Mouse (Mus musculus): Measurements from ENCODE around the gene Pjvk.

Gene Pjvk

GRCm38 (mm10) chr2:76667200-76667599 lies 18.9 kb downstream of the Pjvk start:
- DNase-seq (ENCODE audit: low spot score), result no peak

- DNase-seq (ENCODE audit: low spot score), result no peak
Measured at GRCm38 (mm10) chr2:76671641-76672040, 23.4 kb downstream of the Pjvk start.

- no peak for DNase-seq (ENCODE audit: low spot score)
Measured at GRCm38 (mm10) chr2:76672134-76672745, 24.0 kb downstream of the Pjvk start.

DNA sequence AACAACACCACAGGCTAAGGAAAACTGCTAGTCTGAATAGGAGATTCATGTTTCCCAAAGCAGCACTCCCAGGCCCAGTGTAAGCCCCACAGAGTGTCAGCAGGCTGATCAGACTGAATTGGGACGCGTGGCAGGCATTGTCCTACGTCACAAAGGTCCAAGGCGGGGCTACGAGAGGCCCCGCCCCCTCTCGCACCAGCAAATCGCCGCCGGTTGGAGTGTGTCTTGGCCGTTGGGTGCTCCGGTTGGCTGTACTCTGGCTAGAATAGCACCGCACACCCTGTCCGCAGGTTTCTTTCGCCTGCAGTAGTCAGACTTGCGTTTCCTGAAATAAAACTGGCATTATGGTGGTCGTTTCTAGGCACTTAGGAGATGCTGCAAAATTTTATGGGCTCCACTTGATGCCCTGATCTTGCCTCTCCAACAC lies 24.7 kb downstream of the Pjvk start, which contains the start of gene Fkbp7:
Gene Fkbp7, minus strand, starts transcription at position 151 of the 427 bp plus-strand sequence.
- DNase-seq (ENCODE audit: low spot score), result peak; percentile 87

DNA sequence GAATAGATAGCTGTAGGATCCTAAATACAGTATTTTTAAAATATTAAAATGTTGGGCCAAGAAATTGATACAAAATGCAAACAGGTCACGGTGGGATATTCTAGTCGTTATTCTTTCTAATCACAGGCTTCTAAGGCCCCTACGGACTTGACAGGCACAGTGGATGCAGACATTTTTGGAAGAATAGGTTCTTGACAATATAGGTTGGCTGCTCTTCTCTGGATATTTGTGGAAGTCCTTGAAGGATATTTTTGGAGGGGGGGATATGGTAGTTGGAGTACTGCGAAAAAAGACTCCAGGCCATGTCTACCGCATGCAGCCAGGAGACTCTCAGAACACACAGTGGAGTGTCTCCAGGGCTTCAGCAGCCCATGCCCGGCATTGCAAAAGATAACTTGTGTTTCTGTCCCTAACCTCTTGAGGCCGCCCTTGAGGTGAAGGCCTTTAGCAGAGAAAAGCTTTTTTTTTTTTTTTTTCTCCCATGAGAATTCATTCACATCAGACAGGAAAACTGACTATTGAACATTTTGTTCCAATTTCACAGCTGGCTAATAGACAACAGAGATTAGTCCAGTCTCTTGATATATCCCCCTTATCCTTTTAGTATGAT lies 25.3 kb downstream of the Pjvk start:
- peak; percentile 65 for DNase-seq (ENCODE audit: low spot score)

DNA sequence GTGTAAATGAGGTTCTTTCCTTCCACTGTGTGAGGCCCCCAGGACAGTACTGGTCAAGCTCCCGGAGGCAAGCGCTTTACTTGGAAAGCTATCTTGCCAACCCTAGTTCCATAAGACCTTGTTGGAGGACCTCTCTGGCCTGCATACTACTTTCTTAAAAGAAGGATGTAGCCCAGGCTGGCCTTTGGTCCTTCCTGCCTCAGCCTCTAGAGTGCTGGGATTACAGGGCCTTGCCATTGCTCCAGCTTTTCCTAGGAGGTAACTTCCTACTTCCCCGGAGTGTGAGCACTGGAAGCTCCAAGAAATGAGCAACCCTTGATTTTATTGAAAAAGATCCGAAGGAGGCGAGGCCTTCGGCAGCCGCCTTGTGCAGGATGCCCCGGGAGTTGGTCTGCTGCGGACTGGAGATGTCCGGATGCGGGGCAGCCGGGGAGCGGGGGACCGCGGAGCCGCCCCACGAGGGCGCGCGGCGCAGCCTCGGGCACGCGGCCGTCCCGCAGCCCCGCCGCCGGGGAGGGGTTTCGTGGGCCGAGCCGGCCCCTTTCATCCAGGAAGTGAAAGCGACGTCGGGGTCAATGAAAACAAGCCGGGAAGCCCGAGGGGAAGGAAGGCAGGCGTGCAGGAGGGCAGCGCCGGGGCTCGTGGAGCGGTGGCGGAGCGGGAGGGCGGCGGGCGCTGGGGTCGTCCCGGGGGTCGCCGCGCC lies 26.6 kb downstream of the Pjvk start, which contains the start of gene Plekha3:
Gene Plekha3, plus strand, starts transcription at position 557 of the 703 bp plus-strand sequence.
- peak; percentile 84 for DNase-seq (ENCODE audit: low spot score)

- no peak for DNase-seq (ENCODE audit: low spot score)
Measured at GRCm38 (mm10) chr2:76675451-76675850, 27.2 kb downstream of the Pjvk start.

DNA sequence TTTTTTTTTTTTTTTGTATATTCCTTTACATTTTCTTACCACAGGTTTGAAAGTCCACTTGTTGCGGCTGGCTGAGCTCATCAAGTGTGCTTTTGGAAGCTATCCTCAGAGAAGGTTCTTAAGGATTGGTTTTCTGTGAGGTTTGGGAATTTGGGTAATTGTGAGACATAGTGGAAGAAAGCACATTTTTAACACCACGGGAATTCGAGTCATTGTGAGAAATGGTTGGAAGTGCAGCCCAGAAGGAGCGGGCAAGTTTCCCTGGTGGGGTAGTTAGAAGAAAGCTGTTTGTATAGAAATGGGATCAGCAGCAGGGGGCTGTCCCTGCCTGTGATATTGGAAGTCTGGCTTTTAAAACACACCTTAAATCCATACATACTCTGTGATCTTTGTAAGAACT lies 27.7 kb downstream of the Pjvk start:
- no peak for DNase-seq (ENCODE audit: low spot score)

GRCm38 (mm10) chr2:76676401-76677226 lies 28.3 kb downstream of the Pjvk start:
- DNase-seq (ENCODE audit: low spot score), result no peak

GRCm38 (mm10) chr2:76682301-76682700 lies 34.0 kb downstream of the Pjvk start:
- no peak for DNase-seq (ENCODE audit: low spot score)

GRCm38 (mm10) chr2:76686986-76687385 lies 38.7 kb downstream of the Pjvk start:
- no peak for DNase-seq (ENCODE audit: low spot score)

DNA sequence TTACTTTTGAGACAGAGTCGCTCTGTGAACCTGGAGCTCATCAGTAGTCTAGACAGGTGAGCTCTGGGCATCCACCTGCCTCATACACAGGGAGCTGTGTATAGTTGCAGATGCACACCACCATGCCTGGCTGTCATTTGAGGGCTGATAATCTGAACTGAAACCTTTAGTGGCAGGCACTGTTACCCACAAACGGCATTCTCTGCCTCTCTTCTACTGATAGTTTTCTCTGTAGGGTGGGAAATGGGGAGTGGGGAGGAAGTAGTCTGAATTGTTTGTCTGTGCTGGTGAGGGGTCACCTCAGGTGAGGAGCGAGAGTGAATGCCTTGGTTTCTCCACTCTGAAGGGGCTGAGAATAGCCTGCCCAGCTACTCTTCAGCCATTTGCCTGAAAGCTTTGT lies 39.3 kb downstream of the Pjvk start:
- DNase-seq (ENCODE audit: low spot score), result no peak

- DNase-seq (ENCODE audit: low spot score), result no peak
Measured at GRCm38 (mm10) chr2:76688162-76688561, 39.9 kb downstream of the Pjvk start.

GRCm38 (mm10) chr2:76690436-76691204 lies 42.3 kb downstream of the Pjvk start:
- DNase-seq (ENCODE audit: low spot score), result peak; percentile 37

- no peak for DNase-seq (ENCODE audit: low spot score)
Measured at GRCm38 (mm10) chr2:76693765-76694164, 45.5 kb downstream of the Pjvk start.

DNA sequence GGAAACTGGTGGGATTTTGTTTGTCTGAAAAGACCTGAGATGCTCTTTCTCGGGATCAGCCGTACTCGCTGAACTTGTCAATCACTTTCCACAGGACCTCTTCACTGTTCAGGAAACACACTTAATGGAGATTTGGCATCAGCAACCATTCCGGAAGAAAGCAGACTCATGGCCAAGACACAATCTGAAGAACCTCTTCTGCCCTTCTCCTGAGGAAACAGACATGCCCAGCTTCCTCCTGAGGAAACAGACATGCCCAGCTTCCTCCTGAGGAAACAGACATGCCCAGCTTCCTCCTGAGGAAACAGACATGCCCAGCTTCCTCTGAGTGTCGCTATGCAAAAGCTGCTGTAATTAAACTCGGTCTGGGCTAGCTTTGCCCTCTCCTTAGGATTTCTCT lies 47.0 kb downstream of the Pjvk start:
- DNase-seq (ENCODE audit: low spot score), result no peak

DNA sequence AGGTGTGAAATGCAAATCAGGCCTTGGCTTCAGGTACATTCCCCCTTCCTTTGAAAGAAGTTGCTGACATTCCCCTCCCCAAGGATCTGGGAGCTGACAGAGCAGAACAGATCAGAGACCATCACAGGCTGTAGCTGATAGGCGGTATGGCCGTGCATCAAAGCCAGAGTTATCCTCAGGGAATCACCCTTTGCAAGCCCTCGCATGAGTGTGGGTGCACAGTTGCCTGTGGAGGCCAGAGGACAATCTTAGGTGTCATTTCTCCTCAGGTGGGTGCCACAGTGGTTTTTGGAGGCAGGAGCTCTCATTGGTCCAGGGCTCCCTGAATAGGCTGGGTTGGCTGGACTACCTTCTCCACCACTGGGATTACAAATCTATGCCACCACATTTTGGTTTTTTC lies 53.9 kb downstream of the Pjvk start:
- DNase-seq (ENCODE audit: low spot score), result no peak

GRCm38 (mm10) chr2:76702751-76703150 lies 54.5 kb downstream of the Pjvk start:
- no peak for DNase-seq (ENCODE audit: low spot score)

- DNase-seq (ENCODE audit: low spot score), result no peak
Measured at GRCm38 (mm10) chr2:76705655-76706054, 57.4 kb downstream of the Pjvk start.
